Mouse (Mus musculus) E14TG2a.4 (cell line): ENCODE results near the gene Enpp1.

Source experiments
- CTCF ChIP-seq: conservative IDR thresholded peaks from 2 replicates; pipeline ENCODE4 v1.5.1; 2014; ENCODE audit warnings: low read length
- NANOG ChIP-seq: IDR thresholded peaks from 2 replicates; pipeline ENCODE4 v1.6.1; 2014; ENCODE audit warnings: borderline replicate concordance, low read length, mixed read lengths

GRCm38 (mm10) chr10:24742950-24743487, 31.1 kb upstream of the Enpp1 start:
- no peak for TF ChIP-seq CTCF
- no peak for TF ChIP-seq NANOG
